Mouse (Mus musculus): Measurements from ENCODE around the gene Atg13.

Atg13 gene

DNA sequence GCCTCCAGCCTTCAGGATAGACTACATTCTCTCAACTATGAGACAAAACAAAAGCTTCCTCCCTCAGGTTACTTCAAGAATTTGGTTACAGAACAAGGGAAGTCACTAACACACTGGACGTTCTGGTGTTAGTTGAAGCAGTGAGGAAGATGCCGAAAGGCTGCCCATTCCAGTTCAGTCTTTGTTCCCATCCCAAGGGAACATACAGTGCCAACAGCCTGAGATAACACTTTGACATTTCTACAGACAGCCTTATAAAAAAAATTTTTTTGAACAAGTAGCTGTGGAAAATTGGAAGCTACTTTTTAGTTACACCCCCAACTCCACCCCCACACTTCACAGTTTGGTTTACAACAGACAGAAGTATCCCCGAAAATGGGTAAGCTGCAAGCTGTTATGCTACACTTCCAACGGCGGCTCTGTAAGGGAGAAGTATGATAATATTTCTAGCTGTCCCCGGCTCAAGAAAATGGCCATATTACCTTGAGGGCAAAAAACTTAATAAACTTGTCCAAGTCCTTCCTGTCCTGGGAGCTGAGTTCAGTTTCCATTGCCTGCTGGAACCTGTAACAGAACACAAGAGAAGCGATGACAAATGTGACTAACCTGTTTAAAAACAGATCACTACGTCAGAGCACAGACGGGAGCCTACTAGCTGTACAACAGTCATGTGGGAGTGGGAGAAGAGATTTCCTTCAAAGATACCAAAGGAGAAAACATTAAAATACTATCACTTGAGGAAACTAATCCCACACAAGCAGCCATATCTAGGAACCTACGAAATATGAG lies 14.7 kb downstream of the Atg13 start:
- peak; percentile 55 for DNase-seq (ENCODE audit: low spot score)

- peak; percentile 53 for DNase-seq (ENCODE audit: low spot score)
These were observed 20.9 kb downstream of the Atg13 start for GRCm38 (mm10) chr2:91689452-91689851.

DNA sequence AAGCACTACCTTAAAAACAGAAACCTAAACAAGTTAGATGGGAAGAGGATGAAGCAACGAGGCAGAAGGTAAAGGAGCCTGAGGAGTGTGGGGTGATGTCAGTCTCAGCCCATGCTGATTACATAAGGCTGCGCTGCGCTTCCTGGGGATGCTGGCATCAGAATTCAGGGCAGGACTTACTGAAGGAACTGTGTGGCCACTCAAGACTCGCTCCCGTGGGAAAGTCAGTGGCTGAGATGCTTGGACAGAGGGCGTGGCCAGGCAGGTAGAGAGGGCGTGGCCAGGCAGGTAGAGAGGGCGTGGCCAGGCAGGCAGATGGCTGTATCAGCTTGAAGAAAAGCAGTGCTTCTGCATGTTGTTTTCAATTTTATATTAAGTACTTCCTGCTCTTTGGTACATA lies 26.5 kb downstream of the Atg13 start:
- DNase-seq (ENCODE audit: low spot score): no peak

DNA sequence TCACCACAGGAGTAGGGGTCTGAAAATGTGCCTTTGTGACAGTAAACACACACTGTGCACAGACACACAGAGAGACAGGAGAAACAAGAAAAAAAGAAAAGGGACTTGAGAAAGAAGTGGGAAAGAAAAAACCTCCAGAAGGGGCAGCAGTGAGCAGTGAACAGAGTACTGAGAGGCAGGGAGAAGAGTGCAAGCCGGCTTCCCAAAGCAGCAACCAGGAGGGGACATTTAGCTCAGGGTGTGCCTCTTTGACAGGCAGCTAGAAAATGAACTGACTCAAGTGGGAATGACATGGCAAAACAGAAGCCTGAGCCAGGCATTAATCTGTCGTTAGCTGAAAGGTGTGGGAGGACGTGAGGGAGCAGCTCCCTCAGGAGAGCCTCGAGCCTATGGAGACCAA lies 27.5 kb downstream of the Atg13 start:
- peak; percentile 76 for DNase-seq (ENCODE audit: low spot score)

DNA sequence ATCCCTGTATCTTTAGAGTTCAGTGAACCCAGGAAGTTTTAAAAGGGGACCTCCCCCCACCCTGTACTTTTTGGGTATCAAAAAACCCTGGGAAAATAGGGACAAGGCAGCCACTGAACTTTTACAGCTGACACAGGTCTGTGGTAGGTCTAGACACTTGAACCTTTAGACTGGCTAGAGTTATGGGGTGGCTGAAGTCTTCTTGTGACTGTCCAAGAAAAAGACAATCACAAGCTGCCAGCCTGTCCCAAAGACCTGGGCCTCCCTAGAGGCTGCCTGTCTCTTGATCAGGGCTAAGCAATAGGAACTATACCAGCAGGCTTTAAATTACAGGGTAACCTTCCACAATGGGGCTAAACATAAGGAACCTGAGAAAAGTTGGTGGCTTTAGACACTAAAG lies 33.4 kb downstream of the Atg13 start:
- DNase-seq (ENCODE audit: low spot score): no peak

- no peak for DNase-seq (ENCODE audit: low spot score)
These were observed 34.0 kb downstream of the Atg13 start for GRCm38 (mm10) chr2:91676420-91676819.

GRCm38 (mm10) chr2:91674895-91675294 lies 35.5 kb downstream of the Atg13 start:
- DNase-seq (ENCODE audit: low spot score): peak; percentile 69

GRCm38 (mm10) chr2:91673587-91673986 lies 36.8 kb downstream of the Atg13 start:
- no peak for DNase-seq (ENCODE audit: low spot score)

GRCm38 (mm10) chr2:91670038-91670437 lies 40.3 kb downstream of the Atg13 start:
- no peak for DNase-seq (ENCODE audit: low spot score)

GRCm38 (mm10) chr2:91669326-91669725 lies 41.0 kb downstream of the Atg13 start:
- DNase-seq (ENCODE audit: low spot score): no peak

DNA sequence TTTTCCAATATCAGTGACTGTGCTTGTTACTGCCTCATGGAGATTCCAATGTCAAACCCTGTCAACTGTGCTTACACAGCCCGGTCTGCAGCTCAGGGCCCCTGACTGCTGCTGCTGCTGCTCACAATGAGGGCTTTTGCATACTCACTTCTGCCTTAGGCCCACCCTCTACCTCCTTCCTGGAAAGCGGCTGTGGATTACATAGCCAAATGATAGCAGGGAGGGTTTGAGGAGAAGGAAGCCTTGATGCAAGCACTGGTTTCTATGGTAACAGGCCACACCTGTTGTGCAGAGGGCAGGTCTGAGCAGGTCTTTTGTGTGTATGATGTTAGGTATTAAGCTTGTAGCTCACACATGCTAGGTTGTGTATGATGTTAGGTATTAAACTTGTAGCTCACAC lies 42.6 kb downstream of the Atg13 start:
- no peak for DNase-seq (ENCODE audit: low spot score)

- no peak for DNase-seq (ENCODE audit: low spot score)
These were observed 43.9 kb downstream of the Atg13 start for GRCm38 (mm10) chr2:91666386-91666910.

DNA sequence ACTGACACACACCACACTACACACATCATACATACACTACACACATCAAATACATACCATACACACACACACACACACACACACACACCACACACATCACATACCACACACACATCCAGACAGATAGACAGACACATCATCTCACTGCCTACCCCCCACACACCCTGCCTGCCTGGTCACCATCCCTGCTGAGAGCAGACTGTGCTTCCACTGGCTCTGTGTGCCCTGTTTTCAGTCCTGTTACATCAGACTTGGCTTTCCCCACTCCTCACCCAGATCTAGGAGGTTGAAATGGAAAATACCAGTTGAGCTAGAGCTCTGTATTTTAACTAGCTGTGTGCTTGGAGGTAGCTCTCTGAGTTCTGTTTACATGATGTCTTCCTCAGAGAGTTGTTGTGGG lies 45.6 kb downstream of the Atg13 start:
- no peak for DNase-seq (ENCODE audit: low spot score)

DNA sequence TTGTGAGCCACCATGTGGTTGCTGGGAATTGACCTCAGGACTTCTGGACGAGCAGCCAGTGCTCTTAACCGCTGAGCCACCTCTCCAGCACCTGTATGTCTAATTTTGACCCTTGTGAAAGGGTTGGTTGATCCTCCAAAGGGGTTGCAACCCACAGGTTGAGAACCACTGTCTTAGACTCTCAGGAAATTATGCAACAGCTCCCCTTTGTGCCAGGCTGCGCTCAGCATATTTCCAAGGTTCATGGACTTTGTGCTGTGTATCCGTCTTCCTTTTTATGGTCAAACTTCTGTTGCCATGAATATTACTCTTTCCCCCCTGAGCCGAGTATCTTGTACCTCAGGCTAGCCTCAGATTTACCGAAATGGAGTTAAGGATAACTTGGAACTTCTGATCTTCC lies 49.4 kb downstream of the Atg13 start:
- DNase-seq (ENCODE audit: low spot score): no peak

- DNase-seq (ENCODE audit: low spot score): no peak
These were observed 50.7 kb downstream of the Atg13 start for GRCm38 (mm10) chr2:91659657-91660056.

- DNase-seq (ENCODE audit: low spot score): no peak
These were observed 53.6 kb downstream of the Atg13 start for GRCm38 (mm10) chr2:91656774-91657173.

GRCm38 (mm10) chr2:91655827-91656226 lies 54.5 kb downstream of the Atg13 start:
- DNase-seq (ENCODE audit: low spot score): no peak

DNA sequence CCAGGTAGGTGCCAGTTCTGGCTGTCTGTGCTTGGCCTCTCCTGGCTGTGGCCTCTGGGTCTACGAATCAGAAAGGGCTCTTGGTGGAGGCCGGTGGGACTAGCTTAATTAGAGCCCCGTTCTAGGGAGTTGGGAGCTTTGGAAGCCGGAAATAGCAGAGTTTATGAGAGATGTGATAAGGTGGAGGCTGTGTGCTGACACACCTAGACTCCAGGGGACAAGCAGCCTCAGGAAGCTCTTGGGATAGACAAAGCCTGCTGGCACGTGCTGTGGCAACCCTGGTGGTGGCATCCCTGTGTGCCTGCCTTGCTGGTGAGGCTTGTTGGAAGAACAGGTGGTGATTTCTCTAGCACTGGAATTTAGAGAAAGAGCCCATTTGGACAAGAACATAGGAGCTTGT lies 55.0 kb downstream of the Atg13 start:
- no peak for DNase-seq (ENCODE audit: low spot score)

GRCm38 (mm10) chr2:91652863-91653262 lies 57.5 kb downstream of the Atg13 start:
- no peak for DNase-seq (ENCODE audit: low spot score)

- no peak for DNase-seq (ENCODE audit: low spot score)
These were observed 58.7 kb downstream of the Atg13 start for GRCm38 (mm10) chr2:91651458-91652258.

DNA sequence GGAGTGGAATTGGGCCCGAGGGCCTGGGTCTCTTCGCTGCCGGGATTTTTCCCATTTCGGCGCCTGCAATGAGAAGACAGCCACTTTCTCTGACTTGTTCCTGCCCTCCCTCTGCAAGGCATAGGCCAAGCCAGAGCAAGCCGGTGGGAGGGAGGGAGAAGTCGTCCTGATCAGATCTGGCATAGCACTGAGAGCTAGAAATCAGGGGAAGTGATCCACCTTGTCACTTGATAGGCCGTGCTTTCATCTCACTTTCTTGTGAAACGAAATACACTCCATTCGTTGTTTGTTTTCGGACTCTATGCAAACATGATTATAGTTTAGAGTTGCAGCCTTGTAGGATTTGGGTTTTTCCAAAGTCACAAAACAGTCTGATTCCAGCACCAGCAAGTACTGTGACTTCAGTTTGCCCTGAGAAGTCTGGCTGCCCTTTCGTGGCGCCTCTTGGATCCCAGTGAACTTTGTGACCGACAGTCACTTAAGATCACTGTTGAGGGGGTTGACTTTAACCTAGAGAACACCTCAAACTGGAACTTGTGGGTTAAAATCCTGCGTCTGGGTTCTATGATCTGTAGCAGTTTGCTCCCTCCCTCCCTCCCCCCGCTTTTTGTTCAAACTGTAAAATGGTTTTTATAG lies 59.9 kb downstream of the Atg13 start:
- DNase-seq (ENCODE audit: low spot score): no peak

- peak; percentile 98 for DNase-seq (ENCODE audit: low spot score)
These were observed 60.6 kb downstream of the Atg13 start, which contains the start of the genes Zfp408 and Arhgap1 for GRCm38 (mm10) chr2:91649553-91650359. Zfp408 (minus strand) TSS chr2:91649791. Arhgap1 (plus strand) TSS chr2:91649860.

Measured in layer of hippocampus, adult 11-12 months (tissue).